Mouse (Mus musculus) heart, postnatal 0 days (tissue): ENCODE results near the gene Rpl29.

Experiments
- CTCF ChIP-seq: IDR thresholded peaks from 2 replicates; pipeline ENCODE4 v1.5.1; 2016; ENCODE audit warnings: antibody characterized with exemption, control low read depth, low read depth
- EP300 ChIP-seq: IDR thresholded peaks from 2 replicates; pipeline ENCODE4 v1.6.1; 2016; ENCODE audit warnings: antibody characterized with exemption, low read depth

- no peak for TF ChIP-seq CTCF
- no peak for TF ChIP-seq EP300
These were observed 21.4 kb downstream of the Rpl29 start for GRCm38 (mm10) chr9:106450661-106451060.
